Comparison of ENCODE assay signal across 27 mouse cellular contexts in the genomic region with DNA sequence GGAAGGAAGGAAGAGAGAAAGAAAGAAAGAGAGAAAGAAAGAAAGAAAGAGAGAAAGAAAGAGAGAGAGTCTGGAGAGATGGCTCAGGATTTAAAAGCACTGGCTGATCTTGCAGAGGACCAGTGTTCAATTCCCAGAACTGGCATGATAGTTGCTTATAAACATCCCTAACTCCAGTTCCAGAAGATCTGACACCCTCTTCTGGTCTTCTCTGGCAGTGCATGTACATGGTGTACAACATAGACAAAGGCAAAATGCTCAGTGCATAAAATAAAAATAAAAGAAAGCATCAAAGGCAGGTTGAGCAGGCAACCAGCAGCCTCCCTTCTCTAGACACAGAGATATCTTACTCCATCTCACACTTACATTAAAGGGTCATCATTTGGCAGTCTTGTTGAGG. TPM values are rescaled to one million over a fixed set of nuclear protein-coding genes. Genes with fewer than 3 reads are reported as not detected.
DNase-seq lines count a peak whose midpoint lies in the region; ATAC-seq and TF ChIP-seq lines count a peak whose summit lies in the region.
"Had no signal": no experiment of that assay in that cellular context is flagged by ENCODE, and none has a peak within 500 bp of the region (broad histone marks: within the 10 kb centered on the region; RNA-seq: fewer than 3 reads in every experiment).

No protein-coding gene starts in this region.

- no peak for DNase-seq in kidney, postnatal 0 days (ENCODE audit: low spot score)
- DNase-seq in kidney, postnatal 36 days, result no peak
- peak; percentile 16 for DNase-seq in thymus, postnatal 4 days
- DNase-seq in thymus, postnatal 10 days (ENCODE audit: low spot score in 2 of 2), result no peak
- DNase-seq in R1 (ENCODE audit: low read depth, low spot score), result peak; percentile 69
- DNase-seq in stomach, postnatal 0 days (ENCODE audit: low spot score), result no peak
- DNase-seq in yolk sac, embryonic 10.5 days (ENCODE audit: low spot score), result no peak
- DNase-seq in gastrocnemius, adult 2 months, result no peak
- DNase-seq: adrenal gland, postnatal 14 days; cerebellum, adult 2 months; cerebellum, postnatal 36 days; gastrocnemius, postnatal 25 days; heart, adult 2 months; heart, postnatal 14 days; kidney, adult 18-20 months; lung, postnatal 10 days; right cerebral cortex, postnatal 25 days; spleen, adult 18-20 months; thymus, postnatal 36 days had no signal

- no peak overlapping the region for H3K4me2 ChIP-seq in kidney, postnatal 0 days (ENCODE audit: low read length)
- H3K4me2 ChIP-seq in stomach, postnatal 0 days (replicated peaks; ENCODE audit: low read depth), result no peak overlapping the region
- H3K4me2 ChIP-seq: embryonic facial prominence, embryonic 15.5 days; forebrain, embryonic 15.5 days; heart, embryonic 13.5 days; limb, embryonic 13.5 days; liver, embryonic 15.5 days; midbrain, embryonic 11.5 days had no signal

- no peak overlapping the region for H3K9ac ChIP-seq in kidney, postnatal 0 days (ENCODE audit: low read depth, low read length)
- H3K9ac ChIP-seq in stomach, postnatal 0 days (ENCODE audit: low read length), result no peak overlapping the region
- H3K9ac ChIP-seq: embryonic facial prominence, embryonic 15.5 days; forebrain, embryonic 15.5 days; heart, embryonic 13.5 days; limb, embryonic 13.5 days; liver, embryonic 15.5 days had no signal

- ATAC-seq in kidney, postnatal 0 days (replicated peaks; ENCODE audit: low FRiP score, low read depth), result no peak
- ATAC-seq in stomach, postnatal 0 days (ENCODE audit: low FRiP score, low TSS enrichment), result no peak
- ATAC-seq: forebrain, embryonic 15.5 days had no signal

- no peak for TF ChIP-seq EP300 in stomach, postnatal 0 days (optimal IDR thresholded peaks at IDR 0.05)

- H3K4me1 ChIP-seq in kidney, postnatal 0 days (replicated peaks; ENCODE audit: insufficient read depth, low read length), result no peaks in the 10 kb centered on the region
- H3K4me1 ChIP-seq in stomach, postnatal 0 days (replicated peaks; ENCODE audit: control insufficient read depth, insufficient read depth), result no peaks in the 10 kb centered on the region
- H3K4me1 ChIP-seq: forebrain, embryonic 15.5 days; limb, embryonic 13.5 days had no signal

- H3K9me3 ChIP-seq in kidney, postnatal 0 days (replicated peaks; ENCODE audit: low read length), result no peaks in the 10 kb centered on the region
- no peaks in the 10 kb centered on the region for H3K9me3 ChIP-seq in stomach, postnatal 0 days (ENCODE audit: control insufficient read depth, low read length)
- H3K9me3 ChIP-seq: embryonic facial prominence, embryonic 15.5 days; forebrain, embryonic 15.5 days; G1E; heart, embryonic 13.5 days; limb, embryonic 13.5 days; liver, embryonic 15.5 days had no signal

- no peak overlapping the region for H3K4me3 ChIP-seq in kidney, postnatal 0 days (replicated peaks; ENCODE audit: low read depth, low read length)
- no peak overlapping the region for H3K4me3 ChIP-seq in stomach, postnatal 0 days (ENCODE audit: low read depth, low read length)
- H3K4me3 ChIP-seq in gastrocnemius, adult 2 months, result no peak overlapping the region
- H3K4me3 ChIP-seq: embryonic facial prominence, embryonic 15.5 days; forebrain, embryonic 15.5 days; heart, adult 2 months; heart, embryonic 13.5 days; limb, embryonic 13.5 days; liver, embryonic 15.5 days had no signal

- no peaks in the 10 kb centered on the region for H3K27me3 ChIP-seq in kidney, postnatal 0 days (ENCODE audit: insufficient read depth, low read length)
- H3K27me3 ChIP-seq in stomach, postnatal 0 days (ENCODE audit: control insufficient read depth, insufficient read depth, low read length), result no peaks in the 10 kb centered on the region
- H3K27me3 ChIP-seq: embryonic facial prominence, embryonic 15.5 days; forebrain, embryonic 15.5 days; heart, embryonic 13.5 days; limb, embryonic 13.5 days; liver, embryonic 15.5 days had no signal

- intact Hi-C loops in gastrocnemius, adult 2 months (cut with DNase I), result no loop called here

- TF ChIP-seq CTCF in kidney, postnatal 0 days (IDR thresholded peaks at IDR 0.05; ENCODE audit: low read depth), result peak; percentile 19; the same call in 1 of the 2 replicates
- peak; percentile 36 for TF ChIP-seq CTCF in stomach, postnatal 0 days (IDR thresholded peaks at IDR 0.05; ENCODE audit: low read depth)
- no peak for TF ChIP-seq CTCF in gastrocnemius, adult 2 months (IDR thresholded peaks at IDR 0.05)

- no peaks in the 10 kb centered on the region for H3K36me3 ChIP-seq in kidney, postnatal 0 days (ENCODE audit: insufficient read depth, low read length)
- no peaks in the 10 kb centered on the region for H3K36me3 ChIP-seq in stomach, postnatal 0 days (ENCODE audit: control insufficient read depth, insufficient read depth, low read length)
- H3K36me3 ChIP-seq: embryonic facial prominence, embryonic 15.5 days; forebrain, embryonic 15.5 days; G1E; heart, embryonic 13.5 days; limb, embryonic 13.5 days; liver, embryonic 15.5 days had no signal

- H3K27ac ChIP-seq in kidney, postnatal 0 days, result no peak overlapping the region
- H3K27ac ChIP-seq in stomach, postnatal 0 days (replicated peaks), result no peak overlapping the region
- no peak overlapping the region for H3K27ac ChIP-seq in gastrocnemius, adult 2 months
- H3K27ac ChIP-seq: embryonic facial prominence, embryonic 15.5 days; forebrain, embryonic 15.5 days; heart, adult 2 months; heart, embryonic 13.5 days; limb, embryonic 13.5 days; liver, embryonic 15.5 days had no signal

RNA-seq across cellular contexts. Expression of gene Pogz, which starts 21.8 kb away (rescaled TPM):
- polyA plus RNA-seq in kidney, postnatal 0 days (2015; fragmentation: Nextera tagmentation; extraction: Ambion mirVana), result 14.1 and 14.6 TPM in 2 replicates
- 4.1 and 4.6 TPM in 2 replicates for polyA plus RNA-seq in stomach, postnatal 0 days (2015; fragmentation: Nextera tagmentation; extraction: Ambion mirVana)
- total RNA-seq in gastrocnemius, adult 2 months (2021), result 10 to 100 TPM; 14.9 to 18.4 TPM

RNA-seq across cellular contexts. Expression of gene Cgn, which starts 29.3 kb away (rescaled TPM):
- polyA plus RNA-seq in kidney, postnatal 0 days (2015; fragmentation: Nextera tagmentation; extraction: Ambion mirVana), result 15.7 and 16.4 TPM in 2 replicates
- polyA plus RNA-seq in stomach, postnatal 0 days (2015; fragmentation: Nextera tagmentation; extraction: Ambion mirVana), result 24.7 and 25.2 TPM in 2 replicates
- total RNA-seq in gastrocnemius, adult 2 months (2021), result under 1 TPM in 1 of 2 experiments, not detected in 1; 0.08 TPM
- total RNA-seq: gastrocnemius, postnatal 25 days; monocyte, adult 5-6 weeks had no signal

Comparison
In these comparisons a context has a peak if more than half of its experiments do, and no peak if none do; other contexts are left out.
1. DNase-seq: peak in thymus, postnatal 4 days (single experiment) and R1 (single experiment); none in kidney, postnatal 0 days (single experiment), kidney, postnatal 36 days (0 of 2), thymus, postnatal 10 days (0 of 2), stomach, postnatal 0 days (single experiment), yolk sac, embryonic 10.5 days (single experiment) and gastrocnemius, adult 2 months (single experiment).